Mouse (Mus musculus) heart, embryonic 15.5 days (tissue): Measurements from ENCODE around the gene Gm2056. TPM values are rescaled to one million over a fixed set of nuclear protein-coding genes. Genes with fewer than 3 reads are reported as not detected.
"Not testable (repeated sequence)": the region's sequence is repeated elsewhere in the genome, so short reads cannot be mapped to it uniquely, and the experiment has no call there.

Experiments
- ATAC-seq: fragments of 200-750 bp; cut with Nextera tagmentation; replicated peaks from 2 replicates; pipeline ENCODE4 v1.8.0; 2017; ENCODE audit warnings: low read depth, moderate TSS enrichment; ENCODE audit not compliant: insufficient number of reproducible peaks, insufficient read depth, low FRiP score
- H3K27ac ChIP-seq: fragments of 300-500 bp; sonication (generic); 2 replicates; pipeline ENCODE4 v1.5.1; 2015; ENCODE audit warnings: mild to moderate bottlenecking, inconsistent platforms
- H3K27me3 ChIP-seq: fragments of 300-500 bp; sonication (generic); 2 replicates; pipeline ENCODE4 v1.6.1; 2015; ENCODE audit warnings: inconsistent platforms
- H3K36me3 ChIP-seq: fragments of 300-500 bp; sonication (generic); 2 replicates; pipeline ENCODE4 v1.6.1; 2015; ENCODE audit warnings: mild to moderate bottlenecking, inconsistent platforms
- H3K4me1 ChIP-seq: fragments of 300-500 bp; sonication (generic); replicated peaks from 2 replicates; pipeline ENCODE4 v1.6.1; 2015; ENCODE audit warnings: inconsistent platforms
- H3K4me2 ChIP-seq: fragments of 300-500 bp; sonication (generic); 2 replicates; pipeline ENCODE4 v1.6.1; 2015; ENCODE audit warnings: inconsistent platforms, mild to moderate bottlenecking, moderate library complexity
- H3K4me3 ChIP-seq: fragments of 300-500 bp; sonication (generic); 2 replicates; pipeline ENCODE4 v1.5.1; 2015; ENCODE audit warnings: mild to moderate bottlenecking, inconsistent platforms
- H3K9ac ChIP-seq: fragments of 300-500 bp; sonication (generic); 2 replicates; pipeline ENCODE4 v1.6.1; 2015; ENCODE audit warnings: mild to moderate bottlenecking, inconsistent platforms
- H3K9me3 ChIP-seq: fragments of 300-500 bp; sonication (generic); replicated peaks from 2 replicates; pipeline ENCODE4 v1.6.1; 2016; ENCODE audit warnings: inconsistent platforms
- whole genome bisulfite sequencing: fragments of 180-500 bp; shearing (Covaris S2); methylation state at CpG from one replicate; pipeline ENCODE4 v1.1.7; 2015; ENCODE audit warnings: mixed read lengths; 5-methylcytosine and 5-hydroxymethylcytosine counted together
- polyA plus RNA-seq: library from polyadenylated mRNA; unstranded; fragments of >200 nt; fragmentation: Nextera tagmentation; extraction: Ambion mirVana; gene quantifications from 2 replicates; pipeline ENCODE4 v1.2.1, GENCODE M21; 2015

Gene Gm2056
- polyA plus RNA-seq = not detected in 2 replicates

GRCm38 (mm10) chr12:88026704-88027103, at the start of gene Gm2056:
TSS of gene Gm2056 (plus strand) at chr12:88027004.
- H3K4me2 ChIP-seq, H3K27me3 ChIP-seq, H3K4me1 ChIP-seq, H3K36me3 ChIP-seq, H3K4me3 ChIP-seq, H3K9ac ChIP-seq, H3K27ac ChIP-seq, ATAC-seq, H3K9me3 ChIP-seq: not testable (repeated sequence)
- WGBS = 84% methylated on average over 1 of the region's 1 CpGs

GRCm38 (mm10) chr12:87984000-87984399, 42.8 kb upstream of the Gm2056 start:
- H3K9me3 ChIP-seq, ATAC-seq, H3K36me3 ChIP-seq: not testable (repeated sequence)

GRCm38 (mm10) chr12:88004118-88004517, 22.7 kb upstream of the Gm2056 start:
- not testable (repeated sequence) for H3K27ac ChIP-seq, H3K4me1 ChIP-seq, H3K4me2 ChIP-seq, H3K4me3 ChIP-seq, H3K27me3 ChIP-seq, H3K9ac ChIP-seq, H3K9me3 ChIP-seq, H3K36me3 ChIP-seq, ATAC-seq
- whole genome bisulfite sequencing = 61% methylated on average over 3 of the region's 3 CpGs

More at GRCm38 (mm10) chr12:87984000-87984399, 42.8 kb upstream of the Gm2056 start:
- not testable (repeated sequence) for H3K4me3 ChIP-seq, H3K27me3 ChIP-seq, H3K4me1 ChIP-seq, H3K27ac ChIP-seq, H3K4me2 ChIP-seq, H3K9ac ChIP-seq

DNA sequence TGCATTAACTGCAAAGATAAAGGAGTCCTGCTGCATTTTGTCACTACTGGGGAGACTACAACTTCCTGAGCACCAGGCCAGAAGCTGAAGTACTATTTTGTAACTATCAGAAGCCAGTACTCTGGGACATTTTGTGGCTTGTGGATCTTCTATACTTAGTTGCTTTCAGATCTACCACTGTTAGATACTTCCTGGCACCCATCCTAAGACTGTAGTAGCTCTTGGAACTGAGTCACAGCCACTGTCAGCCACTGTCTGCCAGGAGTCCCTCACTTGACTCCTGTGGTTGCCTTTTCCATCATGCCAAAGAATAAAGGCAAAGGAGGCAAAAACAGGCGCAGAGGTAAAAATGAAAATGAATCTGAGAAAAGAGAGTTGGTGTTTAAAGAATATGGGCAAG, 15.3 kb upstream of the Gm2056 start, which contains the start of gene Gm2075:
Gm2075 (plus strand) TSS at position 301 of the 400 bp plus-strand sequence.
- H3K4me2 ChIP-seq, H3K27me3 ChIP-seq, H3K9me3 ChIP-seq, H3K9ac ChIP-seq, H3K4me3 ChIP-seq, H3K36me3 ChIP-seq, H3K27ac ChIP-seq, H3K4me1 ChIP-seq, ATAC-seq: not testable (repeated sequence)
- 89% methylated on average over 1 of the region's 1 CpGs for WGBS

- not testable (repeated sequence) for ATAC-seq, H3K4me2 ChIP-seq, H3K27ac ChIP-seq, H3K4me1 ChIP-seq, H3K9ac ChIP-seq, H3K36me3 ChIP-seq, H3K27me3 ChIP-seq, H3K4me3 ChIP-seq, H3K9me3 ChIP-seq
- 63% methylated on average over 2 of the region's 2 CpGs for WGBS
Observed at GRCm38 (mm10) chr12:88018671-88019070, 8.1 kb upstream of the Gm2056 start, which contains the start of gene Gm6803. TSS of gene Gm6803 (minus strand) at chr12:88018771.

GRCm38 (mm10) chr12:88032250-88032649, 5.4 kb downstream of the Gm2056 start:
- H3K4me1 ChIP-seq, H3K27me3 ChIP-seq, H3K9me3 ChIP-seq, H3K36me3 ChIP-seq, ATAC-seq, H3K4me3 ChIP-seq, H3K9ac ChIP-seq, H3K27ac ChIP-seq, H3K4me2 ChIP-seq: not testable (repeated sequence)
- 84% methylated on average over 5 of the region's 5 CpGs for WGBS

- not testable (repeated sequence) for ATAC-seq, H3K9ac ChIP-seq, H3K9me3 ChIP-seq, H3K4me1 ChIP-seq, H3K36me3 ChIP-seq, H3K4me3 ChIP-seq, H3K4me2 ChIP-seq, H3K27ac ChIP-seq, H3K27me3 ChIP-seq
Observed at GRCm38 (mm10) chr12:88039062-88039461, 12.3 kb downstream of the Gm2056 start.

- not testable (repeated sequence) for H3K36me3 ChIP-seq, H3K4me1 ChIP-seq, H3K27me3 ChIP-seq, H3K9ac ChIP-seq, ATAC-seq, H3K27ac ChIP-seq, H3K4me3 ChIP-seq, H3K4me2 ChIP-seq, H3K9me3 ChIP-seq
- WGBS = 75% methylated on average over 1 of the region's 1 CpGs
Observed at GRCm38 (mm10) chr12:88039703-88040102, 12.9 kb downstream of the Gm2056 start.

GRCm38 (mm10) chr12:88045226-88045625, 18.4 kb downstream of the Gm2056 start:
- WGBS = 55% methylated on average over 1 of the region's 1 CpGs
- not testable (repeated sequence) for H3K9me3 ChIP-seq, ATAC-seq, H3K27ac ChIP-seq, H3K36me3 ChIP-seq, H3K27me3 ChIP-seq, H3K4me3 ChIP-seq, H3K9ac ChIP-seq, H3K4me2 ChIP-seq, H3K4me1 ChIP-seq

Other genes starting within 250 kb of the Gm2056 start
- not detected in 2 replicates for gene Gm21936, start 231.5 kb upstream of the Gm2056 start, polyA plus RNA-seq
- not detected in 2 replicates for gene BB287469, start 210.4 kb upstream of the Gm2056 start, polyA plus RNA-seq
- not detected in 2 replicates for gene Gm2001, start 184.7 kb upstream of the Gm2056 start, polyA plus RNA-seq
- not detected in 2 replicates for gene Gm2016, start 152.9 kb upstream of the Gm2056 start, polyA plus RNA-seq
- not detected in 2 replicates for gene Gm2022, start 131.6 kb upstream of the Gm2056 start, polyA plus RNA-seq
- not detected in 2 replicates for gene Gm2035, start 107.1 kb upstream of the Gm2056 start, polyA plus RNA-seq
- gene Gm2042, start 72.9 kb upstream of the Gm2056 start, polyA plus RNA-seq = not detected in 2 replicates
- gene Gm2075, start 15.2 kb upstream of the Gm2056 start, polyA plus RNA-seq = not detected in 2 replicates
- gene Gm6803, start 8.2 kb upstream of the Gm2056 start, polyA plus RNA-seq = not detected in 2 replicates
- not detected in 2 replicates for gene Gm16368, start 56.7 kb downstream of the Gm2056 start, polyA plus RNA-seq
- gene Gm10436, start 155.1 kb downstream of the Gm2056 start, polyA plus RNA-seq = not detected in 2 replicates
- not detected in 2 replicates for gene Gm8332, start 223.1 kb downstream of the Gm2056 start, polyA plus RNA-seq
- gene Gm5662, start 247.5 kb downstream of the Gm2056 start, polyA plus RNA-seq = not detected in 2 replicates